Mouse (Mus musculus): ENCODE measurements around the gene Megf6. TPM values are rescaled to one million over a fixed set of nuclear protein-coding genes. Genes with fewer than 3 reads are reported as not detected.

Megf6 gene
- 10 to 100 TPM; 18.0 to 19.6 TPM for total RNA-seq (2021)
- long read RNA-seq, experiment 1, full-length matches to known transcripts, result 2 of 10 reads
- long read RNA-seq, experiment 1, partial matches to known transcripts, result 4 of 10 reads
- long read RNA-seq, experiment 1, other reads (novel, unspliced or antisense), result 4 of 10 reads
- long read RNA-seq, experiment 2, full-length matches to known transcripts, result 4 of 18 reads
- long read RNA-seq, experiment 2, partial matches to known transcripts, result 11 of 18 reads
- long read RNA-seq, experiment 2, other reads (novel, unspliced or antisense), result 3 of 18 reads

DNA sequence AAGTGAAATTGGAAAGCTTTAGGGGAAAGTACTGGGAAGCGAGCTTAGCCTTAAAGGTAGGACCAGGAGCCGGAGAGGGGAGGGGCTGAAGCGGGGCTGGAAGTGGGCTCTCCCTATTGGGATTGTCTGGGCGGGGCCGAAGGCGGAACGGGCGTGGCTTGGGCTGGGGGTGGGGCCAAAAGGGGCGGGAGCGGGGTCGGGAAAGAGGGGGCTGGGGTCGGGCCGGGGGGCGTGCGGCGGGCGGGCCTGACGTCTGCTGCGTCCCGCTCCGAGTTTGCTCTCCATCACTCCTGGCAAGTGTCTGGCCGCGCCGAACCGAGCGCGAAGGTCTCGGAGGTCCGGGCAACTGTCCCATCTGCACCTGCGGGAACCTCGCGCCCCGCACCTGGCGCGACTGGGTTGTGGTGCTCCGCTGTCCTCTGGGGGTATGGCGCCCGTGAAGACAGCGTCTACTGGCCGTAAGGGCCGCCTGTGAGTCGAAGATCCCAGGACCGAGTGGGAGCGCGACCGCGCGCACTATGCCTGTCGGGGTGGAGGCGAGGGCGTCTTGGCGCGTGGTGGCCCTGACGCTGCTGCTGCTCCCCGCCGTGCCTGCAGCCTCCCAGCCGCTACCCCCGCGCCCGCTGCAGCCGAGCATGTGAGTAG, at the start of gene Megf6:
Megf6 (plus strand) TSS at position 225 of the 645 bp plus-strand sequence.
- no peak for DNase-seq (ENCODE audit: low spot score in 2 of 2)

DNA sequence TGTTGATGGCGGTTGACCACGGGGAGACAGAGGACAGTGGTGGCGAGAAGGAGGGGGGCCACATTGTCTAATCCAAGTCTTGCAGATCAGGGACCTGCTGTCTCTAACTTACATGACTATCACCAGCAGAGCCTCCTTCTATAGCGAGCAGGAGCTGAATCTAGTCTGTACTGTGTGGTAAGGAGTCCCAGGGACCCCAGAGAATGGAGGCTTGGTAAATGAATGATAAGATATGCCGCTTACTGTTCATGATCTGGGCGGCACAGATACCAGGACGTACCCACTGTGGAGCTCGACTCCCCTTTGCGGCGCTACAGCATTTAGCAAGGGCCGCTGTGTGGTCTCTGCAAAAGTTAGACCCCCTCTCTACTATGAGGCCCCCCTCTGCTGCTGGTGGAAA, 48.7 kb upstream of the Megf6 start:
- no peak for DNase-seq (ENCODE audit: low spot score in 2 of 2)

DNA sequence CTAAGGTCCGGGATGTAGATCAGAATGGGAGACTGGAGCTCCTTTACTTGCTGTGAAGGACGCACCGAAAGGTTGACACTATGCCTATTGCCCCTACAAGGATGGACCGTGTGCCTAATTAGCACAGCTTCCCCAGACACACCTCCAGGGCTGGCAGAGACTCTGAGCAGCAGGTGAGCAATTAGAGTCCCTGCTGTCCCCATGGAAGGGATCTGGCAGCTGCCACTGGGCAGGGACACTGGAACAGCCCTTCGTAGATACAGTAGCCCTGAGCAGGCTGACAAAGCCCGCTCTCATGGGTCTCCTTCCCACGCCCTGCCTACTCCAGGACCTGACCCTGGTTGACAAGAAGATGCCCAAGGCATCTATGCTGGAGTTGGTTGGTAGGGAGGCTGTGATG, 48.2 kb upstream of the Megf6 start:
- no peak for DNase-seq (ENCODE audit: low spot score in 2 of 2)

DNA sequence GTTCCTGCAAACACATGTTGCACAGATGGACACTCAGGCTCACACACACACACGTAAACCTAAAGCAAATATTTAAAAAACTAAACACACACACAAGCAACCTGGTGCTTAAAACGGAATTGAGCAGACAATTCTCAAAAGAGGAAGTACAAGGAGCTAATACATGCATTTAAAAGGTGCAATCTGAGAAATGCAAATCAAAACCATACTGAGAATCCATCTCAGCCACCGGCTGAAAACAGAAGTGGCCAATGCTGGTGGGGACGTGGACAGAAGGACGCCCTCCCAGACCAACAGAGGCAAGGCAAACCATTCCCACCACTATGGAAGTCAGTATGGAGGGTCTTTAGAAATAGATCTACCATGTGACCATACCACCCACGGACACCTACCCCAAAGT, 47.0 kb upstream of the Megf6 start:
- DNase-seq (ENCODE audit: low spot score in 2 of 2), result no peak

DNA sequence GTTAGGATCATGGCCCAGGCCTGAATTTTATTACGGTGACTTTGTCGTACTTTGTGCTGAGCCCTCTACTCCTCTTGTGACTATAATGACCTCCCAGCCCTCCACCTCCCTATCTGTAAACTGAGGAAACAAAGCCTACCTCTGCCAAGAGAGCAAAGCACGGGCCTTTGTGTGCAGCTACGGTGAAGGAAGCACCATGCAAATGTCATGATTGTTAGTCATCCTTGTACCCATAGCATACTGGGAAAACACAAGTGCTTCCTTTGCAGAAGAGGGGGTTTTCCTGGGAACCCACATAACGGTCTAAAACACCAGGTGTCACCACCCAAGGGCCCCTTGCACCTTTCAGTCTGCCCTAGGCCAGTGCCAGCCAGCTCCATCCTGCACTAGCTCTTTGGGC, 45.3 kb upstream of the Megf6 start:
- no peak for DNase-seq (ENCODE audit: low spot score in 2 of 2)

DNA sequence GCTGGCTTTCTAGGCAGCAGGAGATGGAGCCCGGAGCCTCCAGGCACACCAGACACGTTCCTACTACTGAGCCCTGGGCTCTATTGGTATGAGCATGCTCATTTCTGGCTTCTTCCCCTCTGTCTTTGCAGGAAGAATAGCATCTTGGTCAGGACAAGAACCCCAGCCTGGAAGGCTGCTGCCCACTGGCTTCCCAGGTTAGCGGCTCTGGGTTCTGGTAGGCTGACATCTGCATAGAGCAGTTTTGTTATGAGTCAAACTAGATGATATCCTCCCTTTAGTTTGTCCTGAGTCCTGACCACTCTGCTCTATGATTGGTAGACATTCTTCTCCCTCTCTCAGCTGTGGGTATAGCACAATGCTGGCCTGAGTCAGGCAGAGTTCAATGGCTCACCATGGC, 43.3 kb upstream of the Megf6 start:
- no peak for DNase-seq (ENCODE audit: low spot score in 2 of 2)

DNA sequence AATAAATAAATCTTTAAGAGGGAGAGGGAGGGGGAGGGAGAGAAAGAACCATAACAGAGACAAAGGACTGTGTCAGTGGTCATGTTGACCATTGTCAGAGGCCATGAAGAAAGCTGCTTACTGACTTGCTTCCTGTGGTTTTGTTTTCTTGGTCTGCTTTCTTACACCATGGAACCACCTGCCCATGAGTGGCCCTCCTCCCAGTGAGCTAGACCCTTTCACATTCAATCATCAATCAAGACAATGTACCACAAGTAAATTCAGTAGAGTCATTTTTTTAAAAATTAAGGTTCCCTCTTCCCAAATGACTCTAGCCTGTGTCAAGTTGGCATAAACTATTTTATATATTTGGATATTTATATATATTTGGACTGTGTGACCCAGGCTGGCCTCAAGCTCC, 40.6 kb upstream of the Megf6 start:
- DNase-seq (ENCODE audit: low spot score in 2 of 2), result no peak

DNA sequence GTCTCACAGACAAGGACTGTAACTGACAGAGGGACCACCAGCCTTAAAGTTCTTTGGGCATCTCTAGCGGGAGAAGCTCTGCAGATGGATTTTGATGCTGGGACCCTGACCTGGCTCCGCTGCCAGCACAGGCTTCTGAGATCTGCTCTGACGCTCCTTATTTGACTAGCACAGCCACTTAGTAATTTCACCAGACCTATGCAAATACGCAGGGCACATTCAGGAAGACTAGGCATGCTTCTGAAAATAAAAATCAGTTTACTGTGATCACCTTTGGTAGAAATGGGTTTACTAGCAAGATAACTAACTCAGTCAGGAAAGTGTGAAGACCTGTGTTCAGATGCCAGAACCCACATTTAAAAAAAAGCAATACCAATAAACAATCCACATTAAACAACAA, 38.6 kb upstream of the Megf6 start:
- no peak for DNase-seq (ENCODE audit: low spot score in 2 of 2)

DNA sequence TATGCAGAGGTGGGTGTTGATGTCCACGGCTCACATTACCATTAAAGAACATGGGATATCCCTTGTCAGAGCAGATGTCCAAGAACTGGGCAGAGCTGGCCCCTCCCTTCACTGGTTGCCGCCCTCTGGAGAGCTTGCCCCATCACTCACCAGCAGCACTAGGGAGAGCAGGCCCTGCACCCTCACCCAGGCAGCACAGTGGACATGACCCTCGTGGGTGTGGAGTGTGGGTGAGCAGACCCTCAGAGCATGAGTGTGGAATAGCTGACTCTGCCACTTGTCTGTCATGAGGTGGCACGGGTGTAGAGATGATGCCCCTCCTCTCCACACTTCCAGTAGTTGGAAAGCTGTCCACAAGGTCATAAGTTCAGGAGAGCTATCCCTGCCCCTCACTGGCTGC, 35.7 kb upstream of the Megf6 start:
- DNase-seq (ENCODE audit: low spot score in 2 of 2), result no peak

DNA sequence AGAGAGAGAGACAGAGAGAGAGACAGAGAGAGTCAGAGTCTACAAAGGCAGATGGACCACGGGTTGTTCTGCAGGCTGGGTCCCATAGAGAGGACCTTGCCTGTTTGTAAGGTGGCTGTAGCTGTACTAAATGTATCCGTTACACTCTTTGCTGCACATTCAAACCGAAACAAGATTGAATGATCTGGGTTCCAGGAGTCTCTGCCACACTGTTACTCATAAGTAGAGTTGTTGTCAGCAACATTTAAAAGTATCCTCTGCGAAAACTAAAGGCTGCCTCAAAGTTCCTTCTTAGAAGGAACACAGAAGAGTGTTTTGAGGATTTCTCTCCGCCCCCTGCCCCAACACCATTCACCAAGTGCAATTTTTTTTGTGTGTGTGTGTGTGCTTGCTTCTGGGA, 33.4 kb upstream of the Megf6 start:
- no peak for DNase-seq (ENCODE audit: low spot score in 2 of 2)

DNA sequence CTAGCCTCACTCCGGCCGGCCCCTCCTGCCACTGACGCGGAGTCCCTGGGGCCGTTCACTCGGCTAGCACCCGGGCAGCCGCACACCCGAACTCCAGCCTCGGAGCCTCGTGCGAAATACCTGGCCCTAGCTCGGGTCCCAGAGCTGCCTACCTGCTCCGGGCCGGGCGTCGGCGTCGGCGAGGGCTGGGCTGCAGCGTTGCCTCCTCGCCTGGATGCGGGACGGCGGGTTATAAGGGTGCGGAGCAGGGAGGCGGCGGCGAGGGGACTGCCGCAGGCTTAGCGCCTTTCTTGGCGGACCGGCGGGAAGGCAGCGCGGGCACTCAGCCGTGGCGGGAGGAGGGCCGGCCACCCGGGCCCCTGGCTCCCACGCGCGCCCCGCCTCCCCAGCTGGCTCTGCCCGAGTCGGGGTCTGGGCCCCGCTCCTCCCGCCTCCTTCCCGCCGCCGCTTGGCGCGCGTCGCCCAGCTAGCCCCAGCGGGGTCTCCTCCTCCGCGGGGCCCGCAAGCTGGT, 30.8 kb upstream of the Megf6 start:
- DNase-seq (ENCODE audit: low spot score in 2 of 2), result no peak

DNA sequence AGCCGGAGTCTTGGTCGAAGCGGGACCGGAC, 30.5 kb upstream of the Megf6 start, which contains the start of gene Trp73:
Trp73 (minus strand) TSS at position 27 of the 31 bp plus-strand sequence.
- DNase-seq (ENCODE audit: low spot score in 2 of 2), result no peak

DNA sequence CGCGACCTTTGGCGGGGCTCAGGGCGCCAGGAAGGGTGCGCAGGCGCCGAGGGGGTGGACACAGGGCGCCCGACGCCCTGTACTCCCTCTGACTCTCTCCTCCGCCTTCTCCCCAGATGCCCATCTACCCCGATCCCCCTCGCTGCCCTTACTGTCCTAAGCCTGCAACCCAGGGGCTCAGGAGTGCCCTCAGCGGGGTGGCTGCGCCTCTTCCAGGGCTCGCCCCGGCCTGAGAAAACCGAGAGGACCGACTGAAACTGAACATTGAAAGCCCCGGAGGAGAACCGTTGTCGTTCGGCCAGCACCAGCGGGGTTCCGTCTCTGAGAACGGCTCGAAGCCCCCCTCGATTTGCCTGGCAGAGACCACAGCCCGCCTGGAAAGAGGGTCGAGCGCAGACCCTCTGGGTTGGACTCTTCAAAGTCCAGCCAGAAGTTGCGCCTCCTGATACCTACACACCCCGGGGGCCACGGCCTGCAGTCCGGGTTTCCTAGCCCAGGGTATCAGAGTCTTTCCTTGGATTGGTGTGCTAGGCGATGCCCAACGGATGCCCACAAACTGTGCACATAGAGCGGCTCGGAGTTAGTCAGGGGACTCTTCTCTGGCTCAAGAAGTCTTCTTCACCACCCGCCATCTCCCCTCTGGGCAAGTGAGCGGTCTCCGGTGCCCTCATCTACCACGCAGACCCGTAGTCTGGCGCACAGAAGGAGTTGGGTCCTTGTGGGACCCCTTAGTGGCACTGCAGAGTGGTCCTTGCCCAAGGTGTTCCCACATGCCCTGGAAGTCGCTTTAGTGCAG, 30.1 kb upstream of the Megf6 start:
- no peak for DNase-seq (ENCODE audit: low spot score in 2 of 2)

DNA sequence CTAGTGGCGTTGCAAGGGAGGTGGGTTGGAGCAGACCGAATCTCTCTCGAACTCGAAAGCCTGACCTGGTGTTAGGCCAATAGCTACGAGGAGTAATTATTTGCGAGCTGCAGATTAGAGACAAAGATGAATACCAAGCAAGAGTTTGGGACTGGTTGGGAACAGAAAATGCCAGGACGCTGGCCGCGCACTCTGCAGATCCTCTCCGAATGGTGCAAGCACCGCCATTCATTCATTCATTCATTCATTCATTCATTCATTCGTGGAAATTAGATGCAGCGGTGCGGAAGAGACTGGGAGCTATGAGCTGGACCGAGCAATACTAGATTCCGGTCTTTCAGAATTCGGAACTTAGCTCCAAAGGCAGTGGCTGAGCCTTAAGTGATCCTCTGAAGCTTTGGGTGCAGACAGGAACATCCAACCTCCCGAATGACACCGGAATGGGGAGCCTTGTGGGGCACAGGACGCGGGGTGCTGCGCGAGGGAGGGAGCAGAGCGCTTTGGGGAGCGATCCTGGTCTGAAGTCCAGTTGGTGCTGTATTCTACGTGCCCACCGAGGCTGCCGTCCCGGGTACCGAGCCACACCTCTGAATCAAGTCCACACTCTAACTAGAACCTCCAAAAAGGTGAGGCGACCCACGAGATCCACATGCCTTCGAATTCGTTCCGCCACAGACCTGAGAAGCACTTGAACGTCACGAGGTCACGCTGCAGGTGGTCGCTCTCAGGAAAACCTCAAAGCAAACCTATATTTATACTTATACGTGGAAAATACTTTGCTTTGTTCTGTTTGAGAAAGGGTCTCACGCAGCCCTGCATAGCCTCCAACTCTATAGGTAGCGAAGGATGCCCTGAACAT, 29.3 kb upstream of the Megf6 start:
- DNase-seq (ENCODE audit: low spot score in 2 of 2), result no peak

DNA sequence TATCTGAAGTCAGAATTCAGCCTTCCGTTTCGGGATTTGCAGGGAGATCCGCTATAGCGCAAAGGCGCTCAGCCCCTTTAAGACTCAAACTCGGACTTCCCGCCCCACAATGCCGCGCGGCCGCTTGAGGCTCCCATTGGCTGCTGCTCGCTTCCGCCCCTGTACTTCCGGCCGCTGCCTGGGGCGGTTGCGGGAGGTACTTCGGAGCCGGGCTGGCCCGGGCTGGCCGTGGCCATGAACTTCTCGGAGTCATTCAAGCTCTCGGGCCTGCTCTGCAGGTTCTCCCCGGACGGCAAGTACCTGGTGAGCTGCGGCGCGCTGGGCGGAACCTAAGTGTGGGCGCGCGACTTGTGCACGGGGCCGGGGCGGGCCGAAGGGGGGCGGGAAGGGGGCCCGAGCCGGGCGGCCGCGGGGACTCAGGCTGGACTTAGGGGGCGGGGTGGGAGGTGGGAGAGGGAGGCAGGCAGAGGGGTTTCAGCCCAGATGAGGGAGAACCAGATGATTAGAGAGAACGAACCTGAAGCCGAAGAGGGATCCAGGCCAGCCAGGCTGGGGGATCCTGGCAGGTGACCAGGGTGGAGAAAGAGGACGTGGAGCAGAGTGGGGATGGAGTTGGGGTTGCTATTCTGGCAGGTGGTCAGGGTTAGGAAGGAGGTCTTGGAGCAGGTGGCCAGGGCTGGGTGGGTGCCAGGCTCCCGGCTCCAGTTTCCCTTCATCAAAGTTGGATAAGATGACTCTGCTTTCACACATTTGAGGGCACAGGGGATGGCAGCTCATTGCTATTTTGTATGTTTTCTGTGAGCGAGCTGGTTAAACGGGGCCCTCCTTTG, 28.1 kb upstream of the Megf6 start, which contains the start of gene Wrap73:
Wrap73 (plus strand) TSS at position 162 of the 830 bp plus-strand sequence.
- DNase-seq (ENCODE audit: low spot score in 2 of 2), result peak; percentile 77 to 79

DNA sequence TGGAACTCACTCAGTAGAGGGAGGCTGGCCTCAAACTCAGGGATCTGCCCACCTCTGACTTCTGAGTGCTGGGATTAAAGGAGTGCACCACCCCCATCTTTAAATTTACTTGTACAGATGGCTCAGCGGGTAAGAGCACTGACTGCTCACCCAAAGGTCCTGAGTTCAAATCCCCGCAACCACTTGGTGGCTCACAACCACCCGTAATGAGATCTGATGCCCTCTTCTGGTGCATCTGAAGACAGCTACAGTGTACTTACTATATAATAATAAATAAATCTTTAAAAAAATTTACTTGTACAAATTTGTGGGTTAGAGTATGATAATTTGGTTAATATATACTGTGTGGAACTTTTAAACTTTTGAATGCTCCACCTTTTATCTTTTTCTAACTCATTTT, 25.8 kb upstream of the Megf6 start:
- DNase-seq (ENCODE audit: low spot score in 2 of 2), result no peak

DNA sequence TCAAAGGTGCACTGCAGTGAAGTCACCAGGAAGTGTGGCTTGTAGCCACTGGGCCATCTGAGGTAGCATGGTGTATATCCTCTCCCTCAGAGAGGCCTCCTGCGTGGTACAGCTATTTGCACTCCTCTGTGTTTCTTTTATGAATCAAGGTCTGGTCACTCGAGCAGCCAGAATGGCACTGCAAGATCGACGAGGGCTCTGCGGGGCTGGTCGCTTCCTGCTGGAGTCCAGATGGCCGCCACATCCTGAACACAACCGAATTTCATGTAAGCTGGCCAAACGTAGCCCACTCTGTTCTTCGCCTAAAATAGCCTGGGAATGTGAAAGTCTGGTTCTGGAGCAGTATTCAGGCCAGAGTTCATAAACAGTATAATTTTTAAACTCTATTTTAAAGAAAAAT, 24.2 kb upstream of the Megf6 start:
- DNase-seq (ENCODE audit: low spot score in 2 of 2), result no peak

DNA sequence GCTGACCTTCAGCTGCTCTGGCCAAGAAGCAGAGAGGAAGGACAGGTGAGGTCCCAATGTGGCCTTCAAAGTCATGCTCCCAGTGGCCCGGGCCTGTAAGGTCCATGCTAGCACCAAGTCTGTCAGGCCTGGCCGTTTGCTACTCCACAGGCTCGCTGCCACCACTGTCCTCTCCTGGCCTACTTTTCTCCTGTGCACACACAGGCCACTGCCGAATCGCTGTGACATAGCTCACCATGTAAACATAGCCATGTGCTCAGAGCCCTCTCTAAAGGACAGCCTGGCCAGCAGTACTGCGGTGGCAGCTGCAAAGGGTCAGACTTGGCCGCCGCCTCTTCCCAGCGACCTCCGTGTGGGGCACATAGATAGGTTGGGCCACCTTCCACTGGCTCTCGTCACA, 16.4 kb upstream of the Megf6 start:
- DNase-seq (ENCODE audit: low spot score in 2 of 2), result no peak

DNA sequence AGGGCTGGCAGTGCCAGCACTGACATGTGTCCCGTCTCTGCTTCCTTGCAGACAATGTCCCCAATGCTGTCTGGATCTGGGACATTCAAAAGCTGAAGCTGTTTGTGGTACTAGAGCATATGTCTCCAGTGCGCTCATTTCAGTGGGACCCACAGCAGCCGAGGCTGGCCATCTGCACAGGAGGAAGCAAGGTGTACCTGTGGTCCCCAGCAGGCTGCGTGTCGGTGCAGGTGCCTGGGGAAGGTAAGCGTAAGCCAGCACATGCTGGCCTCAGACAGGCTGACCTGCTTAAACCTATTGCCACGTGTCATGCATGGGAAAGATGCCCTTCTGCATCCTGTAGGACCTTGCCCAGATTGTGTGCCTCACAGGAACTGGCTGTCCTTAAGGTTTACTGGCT, 14.5 kb upstream of the Megf6 start:
- DNase-seq (ENCODE audit: low spot score in 2 of 2), result no peak

DNA sequence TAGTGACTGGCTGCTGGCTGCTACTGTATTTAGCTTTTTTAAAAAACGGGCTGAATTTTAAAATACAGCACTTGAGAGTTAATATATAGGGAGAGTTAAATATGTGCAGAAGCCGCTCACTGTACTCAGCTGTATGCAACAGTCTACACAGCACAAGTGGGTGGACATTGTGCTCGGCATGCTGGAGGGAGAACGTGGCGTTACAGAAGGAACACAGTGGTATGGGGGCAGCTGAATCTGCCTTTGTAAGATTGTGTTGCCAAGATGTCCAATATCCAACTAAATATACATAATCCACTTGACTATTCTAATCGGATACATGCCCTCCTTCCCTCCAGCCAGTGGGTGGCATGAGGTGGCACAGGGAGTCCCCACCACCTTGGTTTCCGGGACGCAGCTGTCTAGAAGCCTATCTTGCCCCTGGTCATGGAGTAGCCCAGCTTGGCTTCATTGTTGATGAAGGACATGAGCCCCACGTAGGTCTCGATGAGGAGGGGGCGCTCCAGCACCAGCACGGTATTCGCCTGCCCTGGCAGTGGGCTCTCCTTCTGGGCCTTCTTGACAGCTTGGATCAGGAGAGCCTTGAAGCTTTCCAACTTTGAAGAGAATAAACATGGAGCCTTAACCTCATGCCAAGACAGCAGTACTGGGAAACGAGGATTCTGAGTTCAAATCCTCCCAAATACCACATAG, 12.4 kb upstream of the Megf6 start:
- DNase-seq (ENCODE audit: low spot score in 2 of 2), result no peak

All from adrenal gland, postnatal 4 days (tissue).